Mouse (Mus musculus): Measurements from ENCODE around the gene Rrm1. TPM values are rescaled to one million over a fixed set of nuclear protein-coding genes. Genes with fewer than 3 reads are reported as not detected.

The Rrm1 gene
- polyA plus RNA-seq (2012; rRNA removed) = 6.2 and 7.1 TPM in 2 replicates

GRCm38 (mm10) chr7:102441657-102442391, at the start of gene Rrm1:
TSS of gene Rrm1 (plus strand) at chr7:102441695.

DNA sequence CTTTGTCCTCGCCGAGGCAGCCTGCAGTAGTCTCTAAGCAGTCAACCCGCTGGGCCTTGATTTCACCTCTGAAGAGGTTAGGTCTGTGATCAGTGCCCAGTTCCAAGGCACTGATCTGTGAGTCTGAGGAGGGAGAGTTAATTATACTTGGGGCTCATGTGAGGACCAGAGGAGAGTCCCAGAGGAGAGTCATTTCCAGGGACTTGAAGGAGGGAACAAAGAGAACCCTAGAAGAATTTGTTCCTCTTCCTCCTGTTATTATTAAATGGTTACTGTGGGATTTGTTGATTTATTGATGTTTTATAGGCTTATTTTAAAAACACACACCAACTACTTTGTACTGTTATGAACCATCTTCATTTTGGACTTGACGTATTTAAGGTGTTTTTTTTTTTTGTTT, 40.1 kb downstream of the Rrm1 start, which contains the start of gene Olfr543:
Olfr543 (minus strand) TSS at position 101 of the 400 bp plus-strand sequence.

GRCm38 (mm10) chr7:102488161-102488560, 46.7 kb downstream of the Rrm1 start, which contains the start of gene Olfr544:
TSS of gene Olfr544 (minus strand) at chr7:102488313.

DNA sequence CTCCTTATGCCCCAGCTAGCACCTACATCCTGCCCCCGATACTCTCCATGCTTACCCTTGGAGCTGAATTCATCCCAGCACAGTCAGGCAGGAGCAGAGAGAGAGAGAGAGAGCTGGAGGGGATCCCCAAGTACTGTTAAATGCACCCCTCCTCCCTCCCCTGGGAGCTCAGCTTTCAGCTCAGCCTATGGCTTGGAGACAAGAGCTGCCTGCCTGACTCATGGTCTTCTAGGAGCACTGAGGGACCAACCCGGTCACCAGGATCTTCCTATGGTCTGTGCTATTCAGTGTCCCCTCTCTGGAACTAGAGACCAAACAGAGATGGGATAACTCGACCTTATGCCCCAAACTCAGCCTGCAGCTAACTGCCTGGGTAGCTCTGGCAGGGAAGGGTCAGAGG, 58.0 kb downstream of the Rrm1 start, which contains the start of gene Olfr545:
Olfr545 (minus strand) TSS at position 101 of the 400 bp plus-strand sequence.

Other genes starting within 250 kb of the Rrm1 start
- 10.7 and 11.5 TPM in 2 replicates for gene Nup98, start 231.5 kb upstream of the Rrm1 start, polyA plus RNA-seq (2012; rRNA removed)
- gene Pgap2, start 231.5 kb upstream of the Rrm1 start, polyA plus RNA-seq (2012; rRNA removed) = 172 and 209 TPM in 2 replicates
- gene Rhog, start 185.6 kb upstream of the Rrm1 start, polyA plus RNA-seq (2012; rRNA removed) = 70.9 and 80.7 TPM in 2 replicates
- 114 and 124 TPM in 2 replicates for gene Stim1, start 173.9 kb upstream of the Rrm1 start, polyA plus RNA-seq (2012; rRNA removed)
- gene Olfr543, start 40.0 kb downstream of the Rrm1 start, polyA plus RNA-seq (2012; rRNA removed) = not detected in 2 replicates
- gene Olfr544, start 46.6 kb downstream of the Rrm1 start, polyA plus RNA-seq (2012; rRNA removed) = not detected in 2 replicates
- not detected in 2 replicates for gene Olfr545, start 57.9 kb downstream of the Rrm1 start, polyA plus RNA-seq (2012; rRNA removed)
- not detected in 2 replicates for gene Olfr547, start 93.1 kb downstream of the Rrm1 start, polyA plus RNA-seq (2012; rRNA removed)
- not detected in 2 replicates for gene Olfr548-ps1, start 99.2 kb downstream of the Rrm1 start, polyA plus RNA-seq (2012; rRNA removed)
- gene Olfr549, start 108.2 kb downstream of the Rrm1 start, polyA plus RNA-seq (2012; rRNA removed) = not detected in 2 replicates
- 3.3 and 3.5 TPM in 2 replicates for gene Trim21, start 123.8 kb downstream of the Rrm1 start, polyA plus RNA-seq (2012; rRNA removed)
- 0.32 TPM in 1 of 2 replicates, not detected in the other for gene Olfr550, start 129.7 kb downstream of the Rrm1 start, polyA plus RNA-seq (2012; rRNA removed)
- gene Olfr551, start 150.2 kb downstream of the Rrm1 start, polyA plus RNA-seq (2012; rRNA removed) = not detected in 2 replicates
- gene Olfr552, start 156.1 kb downstream of the Rrm1 start, polyA plus RNA-seq (2012; rRNA removed) = not detected in 2 replicates
- gene Olfr553, start 176.5 kb downstream of the Rrm1 start, polyA plus RNA-seq (2012; rRNA removed) = not detected in 2 replicates
- gene Olfr554, start 196.7 kb downstream of the Rrm1 start, polyA plus RNA-seq (2012; rRNA removed) = not detected in 2 replicates
- not detected in 2 replicates for gene Olfr555, start 217.1 kb downstream of the Rrm1 start, polyA plus RNA-seq (2012; rRNA removed)
- gene Olfr556, start 223.2 kb downstream of the Rrm1 start, polyA plus RNA-seq (2012; rRNA removed) = not detected in 2 replicates
- gene Trim68, start 245.6 kb downstream of the Rrm1 start, polyA plus RNA-seq (2012; rRNA removed) = 10.8 and 13.9 TPM in 2 replicates